Mouse (Mus musculus) erythroblast, embryonic 14.5 days (primary cell): ENCODE results near the gene Cdk1.

Experiments
- GATA1 ChIP-seq: IDR thresholded peaks from 2 replicates; pipeline ENCODE4 v1.6.1; 2012; ENCODE audit warnings: low read length, inconsistent platforms, mixed read lengths
- TAL1 ChIP-seq: IDR thresholded peaks from 3 replicates; pipeline ENCODE4 v1.6.1; 2012; ENCODE audit warnings: low read length, inconsistent platforms, mixed read lengths

DNA sequence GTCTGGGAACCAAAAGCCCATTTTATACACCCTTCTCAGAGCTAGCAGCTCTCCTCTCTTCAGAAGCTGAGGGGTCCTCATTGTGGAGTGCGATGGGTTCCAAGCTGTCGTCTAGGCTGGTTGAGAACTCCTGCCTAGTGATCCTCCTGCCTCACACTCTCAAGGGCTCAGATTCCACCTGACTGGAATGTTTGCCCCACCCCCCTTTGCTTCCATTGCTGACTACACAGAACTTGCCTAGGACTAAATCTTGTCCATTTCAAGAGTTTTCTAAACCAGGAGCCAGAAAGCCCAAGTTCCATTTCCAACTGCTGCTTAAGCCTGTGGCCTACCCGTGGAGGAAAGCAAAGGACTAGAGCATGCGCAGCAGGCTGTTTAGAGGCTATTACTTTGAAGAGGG is 17.1 kb downstream of the Cdk1 start:
- TF ChIP-seq TAL1 = no peak
- no peak for TF ChIP-seq GATA1
